Mouse (Mus musculus) embryonic fibroblast, embryonic 13.5 days (primary cell): ENCODE results near the gene Lrrc4b.

Source experiments
- CTCF ChIP-seq: IDR thresholded peaks from 2 replicates; pipeline ENCODE4 v1.5.1; 2011; ENCODE audit warnings: mild to moderate bottlenecking, control low read depth, low read length, moderate library complexity, borderline replicate concordance; ENCODE audit not compliant: insufficient read depth
- POLR2A ChIP-seq: IDR thresholded peaks from 2 replicates; pipeline ENCODE4 v1.6.1; 2011; ENCODE audit warnings: low read depth, mild to moderate bottlenecking, control low read depth, low read length, moderate library complexity

- TF ChIP-seq CTCF (no peak), POLR2A (no peak)
Measured at GRCm38 (mm10) chr7:44461503-44462217, 32.8 kb downstream of the Lrrc4b start.
